Mouse (Mus musculus): ENCODE data around the gene Zfhx3. TPM values are rescaled to one million over a fixed set of nuclear protein-coding genes. Genes with fewer than 3 reads are reported as not detected.

Zfhx3 gene
- polyA plus RNA-seq, 1 experiment from 2014 or later: 4.3 TPM

- no peaks in the 10 kb centered on the region for H3K27me3 ChIP-seq
- ChIA-PET CTCF (no interaction called here), POLR2A (no interaction called here)
- no peak for ATAC-seq
- TF ChIP-seq CTCF (IDR thresholded peaks at IDR 0.05): no peak
- in situ Hi-C loops (cut with MboI; ENCODE audit: low pct_unique_long_range_greater_than_20kb): no loop called here
- no peak for DNase-seq (ENCODE audit: low read depth, low spot score)
Observed at GRCm38 (mm10) chr8:108920151-108920550, 977.7 kb downstream of the Zfhx3 start.

- no peak for ATAC-seq
- DNase-seq (ENCODE audit: low read depth, low spot score): no peak
- CTCF ChIA-PET: interaction anchor here (1.1 to 1.7 kb wide), 3 partner anchors 9 to 13 kb away, joined by 3 to 4 read pairs (median 4); no protein-coding TSS in a partner anchor
- no peak for TF ChIP-seq CTCF (IDR thresholded peaks at IDR 0.05)
- in situ Hi-C loops (cut with MboI; ENCODE audit: low pct_unique_long_range_greater_than_20kb): no loop called here
- POLR2A ChIA-PET: interaction anchor here (1.1 kb wide), 1 partner anchor 221 kb away, joined by 4 read pairs; no protein-coding TSS in a partner anchor
- H3K27me3 ChIP-seq: no peaks in the 10 kb centered on the region
Observed at GRCm38 (mm10) chr8:108923161-108923560, 980.7 kb downstream of the Zfhx3 start.

GRCm38 (mm10) chr8:108924526-108924925 lies 982.1 kb downstream of the Zfhx3 start:
- ATAC-seq (no peak), DNase-seq (ENCODE audit: low read depth, low spot score) (no peak)
- CTCF ChIA-PET: interaction anchor here (1.1 to 1.7 kb wide), 3 partner anchors 8 to 39 kb away, joined by 4 read pairs; no protein-coding TSS in a partner anchor
- no peak for TF ChIP-seq CTCF (IDR thresholded peaks at IDR 0.05)
- H3K27me3 ChIP-seq: no peaks in the 10 kb centered on the region
- POLR2A ChIA-PET: no interaction called here
- in situ Hi-C loops (cut with MboI; ENCODE audit: low pct_unique_long_range_greater_than_20kb): no loop called here

GRCm38 (mm10) chr8:108926106-108926505 lies 983.7 kb downstream of the Zfhx3 start:
- ChIA-PET CTCF (interaction anchor here (1.2 to 1.4 kb wide), 2 partner anchors 10 to 14 kb away, joined by 3 read pairs; no protein-coding TSS in a partner anchor), POLR2A (interaction anchor here (0.5 to 1.1 kb wide), 4 partner anchors 17 to 178 kb away, joined by 3 to 4 read pairs (median 3); no protein-coding TSS in a partner anchor)
- in situ Hi-C loops (cut with MboI; ENCODE audit: low pct_unique_long_range_greater_than_20kb): no loop called here
- H3K27me3 ChIP-seq: no peaks in the 10 kb centered on the region
- DNase-seq (ENCODE audit: low read depth, low spot score) (no peak), ATAC-seq (no peak)
- no peak for TF ChIP-seq CTCF (IDR thresholded peaks at IDR 0.05)

- DNase-seq (ENCODE audit: low read depth, low spot score) (no peak), ATAC-seq (no peak)
- H3K27me3 ChIP-seq: no peaks in the 10 kb centered on the region
- TF ChIP-seq CTCF (IDR thresholded peaks at IDR 0.05): no peak
- CTCF ChIA-PET: no interaction called here
- POLR2A ChIA-PET: no interaction called here
- in situ Hi-C loops (cut with MboI; ENCODE audit: low pct_unique_long_range_greater_than_20kb): no loop called here
Observed at GRCm38 (mm10) chr8:108930635-108931034, 988.2 kb downstream of the Zfhx3 start.

- no peak for TF ChIP-seq CTCF (IDR thresholded peaks at IDR 0.05)
- ATAC-seq (no peak), DNase-seq (ENCODE audit: low read depth, low spot score) (no peak)
- in situ Hi-C loops (cut with MboI; ENCODE audit: low pct_unique_long_range_greater_than_20kb): no loop called here
- no peaks in the 10 kb centered on the region for H3K27me3 ChIP-seq
- CTCF ChIA-PET: interaction anchor here (1.3 kb wide), 1 partner anchor 18 kb away, joined by 3 read pairs; no protein-coding TSS in a partner anchor
- POLR2A ChIA-PET: no interaction called here
Observed at GRCm38 (mm10) chr8:108931837-108932236, 989.4 kb downstream of the Zfhx3 start.

- ChIA-PET CTCF (interaction anchor here (0.8 to 1.3 kb wide), 2 partner anchors 9 to 17 kb away, joined by 3 to 4 read pairs; no protein-coding TSS in a partner anchor), POLR2A (no interaction called here)
- in situ Hi-C loops (cut with MboI; ENCODE audit: low pct_unique_long_range_greater_than_20kb): no loop called here
- TF ChIP-seq CTCF (IDR thresholded peaks at IDR 0.05): no peak
- DNase-seq (ENCODE audit: low read depth, low spot score) (no peak), ATAC-seq (no peak)
- no peaks in the 10 kb centered on the region for H3K27me3 ChIP-seq
Observed at GRCm38 (mm10) chr8:108932729-108933128, 990.3 kb downstream of the Zfhx3 start.

GRCm38 (mm10) chr8:108935834-108936694 lies 993.6 kb downstream of the Zfhx3 start:
- ChIA-PET CTCF (interaction anchor here (1.2 to 1.5 kb wide), 3 partner anchors 13 to 50 kb away, joined by 3 to 5 read pairs (median 3); no protein-coding TSS in a partner anchor), POLR2A (interaction anchor here (0.6 kb wide), 2 partner anchors 62 to 358 kb away, joined by 3 to 4 read pairs; no protein-coding TSS in a partner anchor)
- H3K27me3 ChIP-seq: no peaks in the 10 kb centered on the region
- in situ Hi-C loops (cut with MboI; ENCODE audit: low pct_unique_long_range_greater_than_20kb): no loop called here
- no peak for TF ChIP-seq CTCF (IDR thresholded peaks at IDR 0.05)
- DNase-seq (ENCODE audit: low read depth, low spot score): no peak
- no peak for ATAC-seq

- DNase-seq (ENCODE audit: low read depth, low spot score): no peak
- ChIA-PET CTCF (interaction anchor here (1.2 kb wide), 2 partner anchors 14 to 25 kb away, joined by 3 read pairs; no protein-coding TSS in a partner anchor), POLR2A (interaction anchor here (0.6 kb wide), 1 partner anchor 359 kb away, joined by 3 read pairs; no protein-coding TSS in a partner anchor)
- in situ Hi-C loops (cut with MboI; ENCODE audit: low pct_unique_long_range_greater_than_20kb): no loop called here
- H3K27me3 ChIP-seq: no peaks in the 10 kb centered on the region
- ATAC-seq: no peak
- no peak for TF ChIP-seq CTCF (IDR thresholded peaks at IDR 0.05)
Observed at GRCm38 (mm10) chr8:108936695-108937448, 994.4 kb downstream of the Zfhx3 start.

GRCm38 (mm10) chr8:108937904-108938455 lies 995.5 kb downstream of the Zfhx3 start:
- no peak for DNase-seq (ENCODE audit: low read depth, low spot score)
- TF ChIP-seq CTCF (IDR thresholded peaks at IDR 0.05): no peak
- POLR2A ChIA-PET: no interaction called here
- no peak for ATAC-seq
- in situ Hi-C loops (cut with MboI; ENCODE audit: low pct_unique_long_range_greater_than_20kb): no loop called here
- no peaks in the 10 kb centered on the region for H3K27me3 ChIP-seq
- CTCF ChIA-PET: no interaction called here

Data from Patski (cell line).